ENCODE assay signal across 19 mouse cellular contexts in the genomic region with DNA sequence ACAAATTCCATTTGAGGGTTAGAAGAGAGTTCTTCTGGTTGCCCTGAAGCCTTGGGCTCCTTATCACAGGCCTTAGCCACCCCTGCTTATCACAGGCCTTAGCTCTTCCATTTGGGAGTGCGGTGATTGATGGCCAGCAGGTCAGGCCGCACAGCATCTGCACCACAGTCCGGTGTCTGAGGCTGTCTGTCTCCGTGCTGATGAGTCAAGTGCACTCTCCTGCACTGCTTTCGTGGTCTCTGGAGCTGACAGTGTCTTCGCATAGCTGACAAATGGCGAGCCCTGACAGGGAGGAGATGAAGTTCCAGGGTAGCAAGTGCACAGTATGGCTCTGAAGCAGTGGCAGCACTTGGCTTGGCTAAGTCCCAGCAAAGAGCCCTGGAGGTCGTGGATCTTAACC.
DNase-seq lines count a peak whose midpoint lies in the region; ATAC-seq lines count a peak whose summit lies in the region.
"Had no signal": no experiment of that assay in that cellular context is flagged by ENCODE, and none has a peak within 500 bp of the region (broad histone marks: within the 10 kb centered on the region; RNA-seq: fewer than 3 reads in every experiment).

No protein-coding gene starts in this region.

- 0 out of 2 replicates have a peak, but pooled peaks cover 2% of the 10 kb centered on the region for H3K9me3 ChIP-seq in lung, embryonic 16.5 days (ENCODE audit: control insufficient read depth, low read length)
- H3K9me3 ChIP-seq: embryonic facial prominence, embryonic 15.5 days; hindbrain, embryonic 15.5 days had no signal

- H3K36me3 ChIP-seq in lung, embryonic 16.5 days (ENCODE audit: control insufficient read depth, insufficient read depth, low read length): no peaks in the 10 kb centered on the region
- H3K36me3 ChIP-seq: embryonic facial prominence, embryonic 15.5 days; forebrain, embryonic 15.5 days; heart, embryonic 12.5 days; hindbrain, embryonic 15.5 days had no signal

- WGBS in lung, embryonic 16.5 days: 31% methylated on average over 8 of the region's 8 CpGs

- 0 out of 2 replicates have a peak, but pooled peaks have one; percentile 31 for ATAC-seq in lung, embryonic 16.5 days (ENCODE audit: low read depth)
- ATAC-seq in erythroid progenitor cell, adult 5-6 weeks (replicated peaks; ENCODE audit: low FRiP score, poor library complexity, severe bottlenecking): no peak
- ATAC-seq: forebrain, embryonic 15.5 days; intestine, embryonic 16.5 days had no signal

- H3K4me1 ChIP-seq in lung, embryonic 16.5 days (replicated peaks; ENCODE audit: control insufficient read depth, insufficient read depth, low read length): peaks cover 4% of the 10 kb centered on the region
- H3K4me1 ChIP-seq: embryonic facial prominence, embryonic 15.5 days; forebrain, embryonic 15.5 days had no signal

- no peak overlapping the region for H3K27ac ChIP-seq in lung, embryonic 16.5 days (ENCODE audit: low read length)
- H3K27ac ChIP-seq: embryonic facial prominence, embryonic 15.5 days; forebrain, embryonic 15.5 days; hindbrain, embryonic 15.5 days had no signal

- H3K27me3 ChIP-seq in lung, embryonic 16.5 days (ENCODE audit: control insufficient read depth, insufficient read depth, low read depth, low read length): no peaks in the 10 kb centered on the region
- H3K27me3 ChIP-seq: embryonic facial prominence, embryonic 15.5 days; forebrain, embryonic 15.5 days; heart, embryonic 12.5 days; hindbrain, embryonic 15.5 days had no signal

- no peak overlapping the region for H3K4me2 ChIP-seq in lung, embryonic 16.5 days (ENCODE audit: low read depth, low read length)
- H3K4me2 ChIP-seq: embryonic facial prominence, embryonic 15.5 days; forebrain, embryonic 15.5 days; heart, embryonic 12.5 days; hindbrain, embryonic 15.5 days had no signal

- DNase-seq in embryo, embryonic 10 days (ENCODE audit: low spot score): peak; percentile 7
- no peak for DNase-seq in embryo, embryonic 11 days
- DNase-seq in lung, postnatal 10 days: no peak
- peak; percentile 24 for DNase-seq in ovary, adult 18-20 months (ENCODE audit: low spot score)
- no peak for DNase-seq in ovary, postnatal 10 days (ENCODE audit: low spot score)
- DNase-seq: cerebellum, adult 18-20 months; cerebellum, adult 9-11 months; cerebellum, postnatal 36 days; gastrocnemius, postnatal 36 days; heart, adult 18-20 months; heart, postnatal 36 days had no signal

- H3K4me3 ChIP-seq in lung, embryonic 16.5 days (ENCODE audit: low read length): no peak overlapping the region
- H3K4me3 ChIP-seq: embryonic facial prominence, embryonic 15.5 days; erythroblast, embryonic 14.5 days; forebrain, embryonic 15.5 days; heart, embryonic 12.5 days; hindbrain, embryonic 15.5 days had no signal

- no peak overlapping the region for H3K9ac ChIP-seq in lung, embryonic 16.5 days (ENCODE audit: low read length)
- H3K9ac ChIP-seq: embryonic facial prominence, embryonic 15.5 days; forebrain, embryonic 15.5 days; heart, embryonic 12.5 days; hindbrain, embryonic 15.5 days had no signal

Comparison
In these comparisons a context has a peak if more than half of its experiments do, and no peak if none do; other contexts are left out.
1. DNase-seq: peak in embryo, embryonic 10 days (single experiment) and ovary, adult 18-20 months (single experiment); none in embryo, embryonic 11 days (single experiment), lung, postnatal 10 days (single experiment) and ovary, postnatal 10 days (single experiment).